Mouse (Mus musculus): Measurements from ENCODE around the gene Prkcsh. TPM values are rescaled to one million over a fixed set of nuclear protein-coding genes. Genes with fewer than 3 reads are reported as not detected.

Prkcsh gene
- polyA plus RNA-seq (2017; shearing (Covaris generic)) = 60.3 TPM

GRCm38 (mm10) chr9:22002194-22003162 lies at the start of gene Prkcsh, which contains the start of gene Ccdc151:
TSS of gene Prkcsh (plus strand) at chr9:22002806.
TSS of gene Ccdc151 (minus strand) at chr9:22002634.

GRCm38 (mm10) chr9:21955570-21956281 lies 46.9 kb upstream of the Prkcsh start, which contains the start of gene Swsap1:
TSS of gene Swsap1 (plus strand) at chr9:21955755.

GRCm38 (mm10) chr9:21963417-21963816 lies 39.2 kb upstream of the Prkcsh start, which contains the start of gene Epor:
TSS of gene Epor (minus strand) at chr9:21963506.

GRCm38 (mm10) chr9:21989230-21990110 lies 13.1 kb upstream of the Prkcsh start, which contains the start of gene Rgl3:
TSS of gene Rgl3 (minus strand) at chr9:21989446.

GRCm38 (mm10) chr9:22051958-22052254 lies 49.3 kb downstream of the Prkcsh start, which contains the start of gene Elavl3:
TSS of gene Elavl3 (minus strand) at chr9:22052023.

Other genes starting within 250 kb of the Prkcsh start
- 1.4 TPM for gene Spc24, start 242.5 kb upstream of the Prkcsh start, polyA plus RNA-seq (2017; shearing (Covaris generic))
- not detected for gene Kank2, start 204.1 kb upstream of the Prkcsh start, polyA plus RNA-seq (2017; shearing (Covaris generic))
- gene Angptl8, start 167.3 kb upstream of the Prkcsh start, polyA plus RNA-seq (2017; shearing (Covaris generic)) = not detected
- 9.7 TPM for gene Dock6, start 150.2 kb upstream of the Prkcsh start, polyA plus RNA-seq (2017; shearing (Covaris generic))
- 8.0 TPM for gene Rab3d, start 84.6 kb upstream of the Prkcsh start, polyA plus RNA-seq (2017; shearing (Covaris generic))
- gene Ccdc159, start 75.3 kb upstream of the Prkcsh start, polyA plus RNA-seq (2017; shearing (Covaris generic)) = not detected
- gene Tmem205, start 75.2 kb upstream of the Prkcsh start, polyA plus RNA-seq (2017; shearing (Covaris generic)) = 0.90 TPM
- gene Plppr2, start 65.8 kb upstream of the Prkcsh start, polyA plus RNA-seq (2017; shearing (Covaris generic)) = 1.9 TPM
- 4.7 TPM for gene Swsap1, start 47.1 kb upstream of the Prkcsh start, polyA plus RNA-seq (2017; shearing (Covaris generic))
- gene Epor, start 39.3 kb upstream of the Prkcsh start, polyA plus RNA-seq (2017; shearing (Covaris generic)) = not detected
- gene Rgl3, start 13.4 kb upstream of the Prkcsh start, polyA plus RNA-seq (2017; shearing (Covaris generic)) = not detected
- gene Ccdc151, start 172 bp upstream of the Prkcsh start, polyA plus RNA-seq (2017; shearing (Covaris generic)) = not detected
- 0.12 TPM for gene Elavl3, start 49.2 kb downstream of the Prkcsh start, polyA plus RNA-seq (2017; shearing (Covaris generic))
- gene Gm49318, start 68.5 kb downstream of the Prkcsh start, polyA plus RNA-seq (2017; shearing (Covaris generic)) = not detected
- gene Zfp653, start 68.6 kb downstream of the Prkcsh start, polyA plus RNA-seq (2017; shearing (Covaris generic)) = 24.9 TPM
- gene Ecsit, start 82.6 kb downstream of the Prkcsh start, polyA plus RNA-seq (2017; shearing (Covaris generic)) = 26.0 TPM
- not detected for gene Cnn1, start 96.4 kb downstream of the Prkcsh start, polyA plus RNA-seq (2017; shearing (Covaris generic))
- gene Elof1, start 114.4 kb downstream of the Prkcsh start, polyA plus RNA-seq (2017; shearing (Covaris generic)) = 26.1 TPM
- 159 TPM for gene Acp5, start 132.9 kb downstream of the Prkcsh start, polyA plus RNA-seq (2017; shearing (Covaris generic))
- gene Pigyl, start 154.0 kb downstream of the Prkcsh start, polyA plus RNA-seq (2017; shearing (Covaris generic)) = 10.1 TPM
- not detected for gene Zfp872, start 185.3 kb downstream of the Prkcsh start, polyA plus RNA-seq (2017; shearing (Covaris generic))
- gene Zfp809, start 222.9 kb downstream of the Prkcsh start, polyA plus RNA-seq (2017; shearing (Covaris generic)) = 50.9 TPM

Measured in effector memory CD4-positive, alpha-beta T cell, adult 5 months (primary cell).